Mouse (Mus musculus) macrophage (primary cell): Measurements from ENCODE around the gene Plekhj1. TPM values are rescaled to one million over a fixed set of nuclear protein-coding genes. Genes with fewer than 3 reads are reported as not detected.

Source experiments
- H3K27ac ChIP-seq: fragments of 350-480 bp; formaldehyde crosslinking; 2 replicates; pipeline ENCODE4 v1.9.0; 2021
- H3K36me3 ChIP-seq: fragments of 350-480 bp; formaldehyde crosslinking; 2 replicates; pipeline ENCODE4 v1.9.0; 2021; ENCODE audit errors: inconsistent target
- H3K4me3 ChIP-seq: fragments of 350-480 bp; formaldehyde crosslinking; 2 replicates; pipeline ENCODE4 v1.9.0; 2021; ENCODE audit errors: inconsistent target
- H3K79me2 ChIP-seq: fragments of 350-480 bp; formaldehyde crosslinking; 2 replicates; pipeline ENCODE4 v1.9.0; 2021; ENCODE audit errors: inconsistent target
- WGBS: methylation state at CpG from one replicate; pipeline ENCODE4 v1.1.7; 2026; ENCODE audit warnings: inconsistent platforms; ENCODE audit not compliant: missing documents; 5-methylcytosine and 5-hydroxymethylcytosine counted together
- polyA plus RNA-seq: library from polyadenylated mRNA; stranded (reverse); fragments of 250-400 nt; gene quantifications from 3 replicates; pipeline ENCODE4 v1.2.4, GENCODE M21; 2018; ENCODE audit warnings: inconsistent platforms
- total RNA-seq, 78 experiments: library from RNA; depleted of rRNA; stranded (reverse); fragments of 250-400 nt; gene quantifications; 1 replicate in 9 of 78; 2 replicates in 24 of 78; 3 replicates in 43 of 78; 4 replicates in 2 of 78; pipeline ENCODE4 v1.2.4; 2018; ENCODE audit warnings: inconsistent platforms in 56 of 78

Plekhj1 gene
- total RNA-seq (2018; cell fraction: chromatin; rRNA removed), result 100 to 1,000 TPM in 19 of 26 experiments, 10 to 100 TPM in 7; 70.0 to 287 (median 127) TPM
- total RNA-seq (2018; cell fraction: cytosol; rRNA removed), result 10 to 100 TPM; 43.9 to 86.7 (median 64.5) TPM
- 100 to 1,000 TPM in 18 of 26 experiments, 10 to 100 TPM in 8; 82.6 to 189 (median 108) TPM for total RNA-seq (2018; cell fraction: nucleus; rRNA removed)
- 24.5 to 68.8 TPM (median 64.2 TPM) in 3 replicates for polyA plus RNA-seq

DNA sequence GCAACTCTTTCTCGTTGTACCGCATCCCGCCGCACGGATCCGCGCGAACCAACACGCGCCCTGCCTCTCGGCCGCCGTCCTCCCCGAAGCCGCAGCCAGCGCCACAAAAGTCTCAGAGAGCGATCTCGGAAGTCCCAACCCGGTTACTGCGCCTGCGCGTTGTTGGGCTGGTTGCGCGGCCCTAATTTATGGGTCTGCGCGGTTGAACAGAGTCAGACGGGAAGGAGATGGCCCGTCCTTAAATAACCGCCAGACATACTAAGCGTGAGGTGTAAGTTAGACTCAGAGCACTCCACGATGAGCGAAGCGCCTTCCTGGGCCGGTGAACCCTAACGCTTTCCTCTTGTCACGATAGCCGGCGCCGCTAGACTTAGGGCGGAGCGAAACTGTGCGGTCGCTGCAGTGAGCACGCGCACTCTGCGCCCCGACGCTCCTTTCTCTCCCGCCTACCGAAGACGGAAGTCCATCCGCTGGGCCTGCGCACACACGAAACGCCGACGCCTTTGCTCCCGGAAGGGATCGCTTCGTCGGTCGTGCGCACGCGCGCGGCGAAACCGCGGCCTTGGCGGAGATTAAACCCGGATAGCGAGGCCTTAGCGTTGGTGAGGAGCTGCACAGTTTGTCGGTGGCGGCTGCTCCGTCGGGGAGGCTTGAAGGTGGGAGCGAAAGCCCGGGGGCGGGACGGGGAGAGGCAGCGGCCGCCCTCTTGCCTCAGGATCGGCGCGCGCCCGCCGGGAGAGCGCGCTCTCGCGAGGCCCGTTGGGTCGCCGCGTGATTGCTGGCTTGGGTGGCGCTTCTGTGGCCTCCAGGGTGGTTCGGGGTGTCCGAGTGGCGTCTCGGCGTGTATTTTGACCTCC is at the start of gene Plekhj1, which contains the start of gene Sf3a2:
Gene Plekhj1 (minus strand): TSS at position 477 of the 857 bp plus-strand sequence.
Gene Sf3a2 (plus strand): TSS at position 49 of the 857 bp plus-strand sequence.
- WGBS, result under 1% methylated on average over 104 of the region's 104 CpGs
- Histone ChIP-seq H3K27ac (peak within 1 kb of the TSS; percentile 91), H3K4me3 (peak within 1 kb of the TSS; percentile 97), H3K36me3 (peaks cover 41% of the 10 kb centered on the region), H3K79me2 (peaks cover 65% of the 10 kb centered on the region)

DNA sequence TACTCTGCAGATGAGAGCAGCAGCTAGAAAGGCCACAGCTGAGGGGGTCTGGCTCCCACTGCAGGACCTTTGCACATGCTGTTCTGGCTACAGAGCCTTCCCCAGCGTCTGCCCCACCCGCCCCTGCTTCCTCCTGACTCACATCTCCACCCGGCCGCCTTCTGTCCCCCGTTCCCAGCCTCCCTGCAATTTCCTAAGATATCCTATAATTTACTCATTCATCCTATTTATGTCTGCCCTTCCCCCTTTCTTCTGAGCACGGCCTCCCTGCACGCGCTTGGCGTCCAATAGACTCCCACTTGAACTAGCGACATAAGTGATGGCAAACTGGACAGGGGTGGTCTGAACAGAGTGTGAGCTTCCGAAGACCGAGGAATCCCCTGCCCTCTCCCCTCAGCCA is 47.3 kb upstream of the Plekhj1 start:
- Histone ChIP-seq H3K27ac (no peak overlapping the region), H3K79me2 (no peaks in the 10 kb centered on the region), H3K4me3 (no peak overlapping the region), H3K36me3 (no peaks in the 10 kb centered on the region)
- 90% methylated on average over 12 of the region's 12 CpGs for WGBS

DNA sequence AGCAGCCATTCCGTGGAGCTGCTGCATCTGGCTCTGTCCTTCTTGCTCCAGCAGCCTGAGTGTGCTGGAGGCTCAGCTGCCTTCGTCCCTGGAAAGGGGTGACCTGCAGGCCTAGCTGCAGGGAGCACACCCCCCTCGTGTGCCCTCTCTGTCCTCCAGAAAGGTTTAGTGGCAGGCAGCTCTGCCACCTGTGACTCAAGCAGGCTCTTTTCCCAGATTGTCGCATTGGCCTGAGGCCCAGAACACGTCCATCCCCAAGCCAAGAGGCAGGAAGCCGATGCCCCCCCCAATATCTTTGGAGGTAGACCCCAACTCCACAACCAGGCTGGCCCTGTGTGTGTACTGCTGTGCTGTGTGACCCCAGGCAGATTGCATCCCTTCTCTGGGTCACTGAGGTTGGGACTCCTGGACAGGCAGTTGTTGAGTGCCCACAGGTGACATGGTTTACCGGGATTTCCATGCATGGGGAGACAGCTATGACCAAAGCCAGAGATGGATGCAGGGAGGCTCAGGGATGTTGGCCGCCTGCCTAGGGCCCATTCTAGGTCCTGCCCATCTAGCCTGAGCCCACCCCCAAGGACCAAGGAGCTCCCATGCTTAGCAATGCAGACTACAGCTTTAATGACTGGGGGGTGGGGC is 46.7 kb upstream of the Plekhj1 start:
- H3K79me2 ChIP-seq, result no peaks in the 10 kb centered on the region
- 74% methylated on average over 8 of the region's 8 CpGs for WGBS
- no peak overlapping the region for H3K27ac ChIP-seq
- no peak overlapping the region for H3K4me3 ChIP-seq
- H3K36me3 ChIP-seq, result no peaks in the 10 kb centered on the region

DNA sequence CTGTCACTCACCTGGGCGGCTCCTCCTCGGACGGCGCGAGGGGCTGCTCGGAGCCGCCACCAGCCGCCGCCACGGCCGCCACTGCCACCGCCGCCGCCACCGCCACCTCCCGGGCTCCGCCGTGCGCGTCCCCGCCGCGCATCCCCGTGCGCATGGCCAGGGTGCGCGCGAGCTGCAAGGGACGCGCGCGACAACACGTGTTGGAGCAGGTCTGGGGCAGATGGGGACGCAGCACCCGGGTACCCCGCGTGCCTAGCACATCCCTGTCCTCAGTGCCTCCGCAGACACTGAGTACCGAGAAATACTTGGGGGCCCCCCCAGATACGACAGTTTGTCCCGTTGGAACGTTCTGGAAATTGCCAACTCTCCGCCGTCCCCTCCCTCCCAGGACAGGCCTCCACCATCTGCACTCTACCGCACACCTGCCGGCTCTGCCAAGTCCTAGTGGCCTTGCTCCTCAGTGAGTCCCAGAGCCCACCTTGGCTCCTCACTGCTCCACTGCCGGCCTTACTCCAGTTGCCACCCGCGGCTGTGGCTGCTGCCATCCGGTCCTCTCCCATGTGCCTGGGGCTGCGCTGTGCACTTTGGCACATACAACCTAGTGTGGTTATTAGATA is 45.6 kb upstream of the Plekhj1 start, which contains the start of gene Lingo3:
Gene Lingo3 (minus strand): TSS at position 109 of the 617 bp plus-strand sequence.
- WGBS, result 9% methylated on average over 43 of the region's 51 CpGs
- H3K4me3 ChIP-seq, result no peak within 1 kb of the TSS
- H3K36me3 ChIP-seq, result no peaks in the 10 kb centered on the region
- no peak within 1 kb of the TSS for H3K27ac ChIP-seq
- H3K79me2 ChIP-seq, result no peaks in the 10 kb centered on the region

DNA sequence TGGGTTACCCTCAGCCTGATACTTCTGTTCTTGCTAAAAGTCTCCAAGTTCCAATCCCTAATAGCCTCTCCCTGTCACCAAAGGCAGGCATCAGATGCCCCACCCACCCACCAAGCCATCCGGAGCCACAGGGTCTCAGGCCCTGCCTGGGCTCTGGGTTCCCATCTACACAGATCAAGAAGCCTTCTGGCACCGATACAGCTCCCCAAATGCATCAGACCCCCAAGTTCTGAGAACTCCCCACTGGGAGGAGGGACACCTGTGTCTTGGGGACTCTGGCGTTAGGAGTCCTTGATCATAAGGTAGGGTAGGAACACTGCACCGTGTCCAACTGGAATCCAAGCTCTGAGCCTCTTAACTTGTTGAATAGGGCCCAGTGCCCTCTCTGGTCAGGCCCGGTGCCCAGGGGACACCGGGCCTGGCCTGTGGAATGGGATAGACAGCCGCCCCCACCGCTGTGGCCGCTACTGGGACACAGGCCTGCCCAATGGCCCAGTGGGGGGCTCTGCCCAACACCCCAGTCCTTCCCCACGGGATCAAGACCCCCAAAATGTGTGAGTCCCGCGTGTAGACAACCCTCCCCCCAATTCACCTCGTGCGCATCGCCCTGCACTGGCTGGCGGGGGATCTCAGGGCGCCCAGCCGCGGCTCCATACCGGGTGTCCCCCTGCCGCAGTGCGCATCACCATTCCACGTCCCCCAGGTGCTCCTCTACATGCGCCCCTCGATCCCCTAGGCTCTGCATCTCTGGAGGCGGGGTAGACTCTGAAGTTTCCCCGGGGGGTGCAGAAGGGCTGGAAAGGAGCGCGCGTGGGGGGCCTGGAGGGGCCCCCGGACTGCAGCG is 44.9 kb upstream of the Plekhj1 start:
- Histone ChIP-seq H3K27ac (no peak overlapping the region), H3K36me3 (no peaks in the 10 kb centered on the region), H3K79me2 (no peaks in the 10 kb centered on the region), H3K4me3 (no peak overlapping the region)
- 21% methylated on average over 32 of the region's 32 CpGs for WGBS

DNA sequence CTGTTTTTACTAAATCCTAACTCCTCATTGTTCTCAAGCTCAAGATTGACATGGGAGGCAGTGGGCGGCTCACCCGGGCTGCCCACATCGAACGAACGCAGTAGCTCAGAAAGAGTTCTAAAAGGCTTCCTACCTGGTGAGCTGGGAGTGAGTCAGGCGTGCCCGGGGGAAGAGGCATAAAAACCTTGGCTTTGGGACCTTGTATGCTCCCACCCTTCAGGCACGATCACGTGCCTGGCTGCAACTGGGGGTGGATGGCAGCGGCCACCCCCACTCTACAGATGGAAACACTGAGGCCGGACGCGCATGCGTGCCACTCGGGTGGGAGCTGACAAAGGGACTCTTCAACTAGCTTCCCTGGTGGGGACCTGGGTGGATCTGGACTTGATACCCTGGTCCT is 43.9 kb upstream of the Plekhj1 start:
- no peaks in the 10 kb centered on the region for H3K36me3 ChIP-seq
- no peak overlapping the region for H3K27ac ChIP-seq
- no peaks in the 10 kb centered on the region for H3K79me2 ChIP-seq
- WGBS, result 87% methylated on average over 15 of the region's 15 CpGs
- H3K4me3 ChIP-seq, result no peak overlapping the region

DNA sequence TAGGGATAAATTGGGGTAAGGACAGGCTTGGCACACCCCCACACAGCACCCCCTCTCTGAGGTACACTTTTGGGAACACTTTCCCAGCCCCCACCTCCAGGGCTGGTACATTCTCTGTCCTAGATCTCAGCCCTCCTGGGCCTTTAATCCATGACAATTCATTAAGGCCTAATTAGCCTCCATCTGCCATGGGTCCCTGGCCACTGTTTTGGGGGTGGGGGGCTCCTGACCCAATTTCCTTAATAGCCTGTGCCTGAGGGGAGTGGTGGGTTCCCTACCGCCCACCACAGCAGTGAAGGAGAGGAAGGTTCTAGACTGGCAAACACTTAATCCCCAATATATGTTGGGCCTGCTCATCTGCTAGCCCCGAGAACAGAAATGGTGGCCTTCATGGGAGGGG is 43.3 kb upstream of the Plekhj1 start:
- Histone ChIP-seq H3K27ac (no peak overlapping the region), H3K36me3 (no peaks in the 10 kb centered on the region), H3K4me3 (no peak overlapping the region), H3K79me2 (no peaks in the 10 kb centered on the region)
- WGBS, result 95% methylated on average over 2 of the region's 2 CpGs

DNA sequence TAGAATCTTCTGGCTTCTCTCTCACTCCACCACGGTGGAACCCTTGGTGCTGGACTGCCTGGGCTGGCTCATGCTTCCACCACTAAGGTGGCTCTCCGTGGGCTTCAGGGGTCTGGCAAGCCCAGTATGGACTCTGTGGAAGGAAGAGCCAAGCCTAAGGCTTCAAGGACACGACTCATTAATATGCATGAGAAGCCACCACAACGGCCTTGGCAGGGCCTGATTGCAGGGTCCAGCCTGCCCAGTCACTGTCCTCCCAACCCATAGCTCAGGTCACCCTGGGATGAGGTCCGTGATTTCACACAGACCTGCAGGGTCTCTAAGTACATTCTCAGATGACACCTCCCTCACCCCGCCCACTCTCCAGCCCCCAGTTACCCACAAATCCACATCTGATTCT is 41.4 kb upstream of the Plekhj1 start:
- Histone ChIP-seq H3K4me3 (no peak overlapping the region), H3K27ac (no peak overlapping the region), H3K79me2 (no peaks in the 10 kb centered on the region), H3K36me3 (no peaks in the 10 kb centered on the region)
- WGBS, result 69% methylated on average over 5 of the region's 6 CpGs

DNA sequence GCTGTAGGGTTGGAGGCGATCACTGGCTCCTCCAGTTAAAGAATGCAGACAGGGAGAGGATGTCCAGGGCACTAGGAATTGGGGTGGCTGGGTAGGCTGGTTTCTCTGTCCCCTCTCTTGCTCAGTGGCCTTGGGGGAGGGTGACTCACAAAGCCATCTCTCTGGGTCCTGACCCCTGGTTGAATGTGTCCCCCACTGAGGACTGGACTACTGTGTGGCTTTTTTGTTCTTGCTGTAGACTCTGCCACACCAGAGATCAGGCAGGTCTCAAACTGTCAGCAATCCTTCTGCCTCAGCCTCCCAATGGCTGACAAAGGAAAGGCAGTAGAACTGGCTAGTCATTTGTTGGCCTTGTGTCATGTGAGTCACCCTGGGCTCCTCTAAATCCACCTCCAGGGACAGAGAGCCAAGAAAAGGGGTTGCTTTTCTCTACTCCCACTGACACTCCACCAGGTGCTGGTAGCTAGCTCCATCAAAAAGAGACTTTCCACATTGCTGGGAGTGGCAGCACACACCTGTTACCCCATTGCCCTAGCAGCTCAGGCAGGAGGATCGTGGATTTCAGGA is 40.0 kb upstream of the Plekhj1 start:
- WGBS, result 72% methylated on average over 2 of the region's 2 CpGs

DNA sequence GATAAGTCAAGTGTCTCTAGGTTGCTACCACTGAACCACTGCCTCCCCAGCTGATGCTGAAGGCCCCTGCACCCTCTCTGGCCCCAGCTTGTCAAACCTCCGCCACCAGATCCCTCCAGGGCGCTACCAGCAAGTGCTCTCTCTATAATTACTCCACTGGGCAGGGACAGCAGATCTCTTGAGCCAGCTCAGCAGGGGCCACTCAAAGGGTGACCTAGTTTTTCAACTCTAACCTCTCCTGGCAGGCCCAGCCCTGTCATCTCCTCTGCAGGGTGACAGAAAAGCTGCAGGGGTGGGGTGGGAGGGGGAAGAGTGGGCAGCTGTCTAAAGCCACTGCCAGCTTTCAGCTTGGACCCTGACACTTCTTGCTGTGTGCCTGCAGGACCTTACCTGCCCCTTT is 39.4 kb upstream of the Plekhj1 start:
- no peaks in the 10 kb centered on the region for H3K79me2 ChIP-seq
- no peak overlapping the region for H3K27ac ChIP-seq
- H3K4me3 ChIP-seq, result no peak overlapping the region
- no peaks in the 10 kb centered on the region for H3K36me3 ChIP-seq
- WGBS, result 89% methylated on average over 2 of the region's 2 CpGs

More for the DNA sequence above, 40.0 kb upstream of the Plekhj1 start:
- Histone ChIP-seq H3K27ac (no peak overlapping the region), H3K79me2 (no peaks in the 10 kb centered on the region), H3K36me3 (no peaks in the 10 kb centered on the region), H3K4me3 (no peak overlapping the region)

DNA sequence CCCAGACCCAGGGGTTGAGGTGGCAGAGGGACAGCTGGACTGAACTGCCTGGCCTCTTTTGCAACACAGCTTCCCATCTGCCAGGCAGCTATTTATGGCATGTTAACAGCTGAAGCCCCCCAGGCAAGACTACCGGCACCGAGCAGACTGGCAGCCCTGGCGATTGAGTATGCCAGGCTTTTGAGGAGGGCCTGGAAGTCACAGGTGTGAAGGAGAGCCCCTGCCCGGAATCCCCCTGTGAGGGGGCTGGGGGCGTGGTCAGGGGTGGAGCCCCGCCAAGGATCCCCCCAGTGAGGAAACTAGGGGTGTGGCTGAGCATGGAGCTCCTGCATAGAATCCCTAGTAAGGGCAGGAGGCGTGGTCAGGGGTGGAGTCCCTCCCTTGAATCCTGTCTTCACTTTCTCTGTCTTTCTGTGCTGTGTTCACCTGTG is 38.5 kb upstream of the Plekhj1 start:
- 45% methylated on average over 7 of the region's 7 CpGs for WGBS
- no peak overlapping the region for H3K4me3 ChIP-seq
- H3K27ac ChIP-seq, result no peak overlapping the region
- no peaks in the 10 kb centered on the region for H3K79me2 ChIP-seq
- no peaks in the 10 kb centered on the region for H3K36me3 ChIP-seq

DNA sequence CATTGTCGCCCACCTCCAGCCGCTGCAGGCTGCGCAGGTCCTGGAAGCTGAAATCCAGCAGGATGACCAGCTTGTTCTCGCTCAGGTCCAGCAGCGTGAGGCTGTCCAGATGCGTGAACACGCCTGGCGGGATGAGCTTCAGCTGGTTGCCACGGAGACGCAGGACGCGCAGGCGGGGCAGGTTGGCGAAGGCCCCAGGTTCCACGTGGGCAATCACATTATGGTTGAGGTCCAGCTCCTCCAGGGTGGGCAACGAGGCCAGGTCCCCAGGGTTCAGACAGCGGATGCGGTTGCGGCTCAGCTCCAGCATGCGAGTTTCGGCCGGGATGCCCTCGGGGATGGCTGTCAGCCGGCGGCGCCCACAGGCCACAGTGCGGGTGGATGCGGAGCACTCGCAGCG is 37.2 kb upstream of the Plekhj1 start:
- H3K36me3 ChIP-seq, result no peaks in the 10 kb centered on the region
- H3K79me2 ChIP-seq, result no peaks in the 10 kb centered on the region
- 75% methylated on average over 29 of the region's 30 CpGs for WGBS
- H3K27ac ChIP-seq, result no peak overlapping the region
- no peak overlapping the region for H3K4me3 ChIP-seq

DNA sequence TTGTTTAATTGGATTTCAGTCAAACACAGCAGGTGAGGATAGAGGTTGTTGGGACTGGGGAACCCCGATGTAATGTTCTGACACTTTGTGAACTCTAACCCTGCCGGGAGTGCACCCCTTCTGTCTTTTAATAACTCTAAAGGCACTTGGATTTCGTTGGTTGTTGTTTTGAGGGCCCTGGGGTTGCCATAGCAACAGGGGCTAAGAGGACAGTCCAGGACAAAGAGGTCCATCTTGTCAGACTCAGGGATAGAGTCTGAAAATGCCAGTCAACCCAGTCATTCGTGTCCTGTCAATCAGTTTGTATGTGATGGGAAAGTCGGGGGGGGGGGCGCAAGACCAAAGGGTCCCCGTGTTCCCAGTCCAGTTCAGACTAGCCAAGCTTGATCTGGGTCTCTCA is 34.4 kb upstream of the Plekhj1 start:
- Histone ChIP-seq H3K27ac (no peak overlapping the region), H3K4me3 (no peak overlapping the region), H3K36me3 (peaks cover 10% of the 10 kb centered on the region), H3K79me2 (peaks cover 10% of the 10 kb centered on the region)
- WGBS, result 77% methylated on average over 7 of the region's 7 CpGs
